Mouse (Mus musculus) ovary, adult 10 weeks (tissue): ENCODE measurements around the gene Tmem176a. TPM values are rescaled to one million over a fixed set of nuclear protein-coding genes. Genes with fewer than 3 reads are reported as not detected.

Experiments
- polyA plus RNA-seq: library from polyadenylated mRNA; stranded (reverse); fragments of 350-450 nt; fragmentation: Illumina TruSeq; extraction: RNeasy Lipid Tissue Mini Kit (QIAGEN cat#74804); gene quantifications from one replicate; pipeline ENCODE4 v1.2.3, GENCODE M21; 2014

Gene Tmem176a
- polyA plus RNA-seq: 202 TPM

DNA sequence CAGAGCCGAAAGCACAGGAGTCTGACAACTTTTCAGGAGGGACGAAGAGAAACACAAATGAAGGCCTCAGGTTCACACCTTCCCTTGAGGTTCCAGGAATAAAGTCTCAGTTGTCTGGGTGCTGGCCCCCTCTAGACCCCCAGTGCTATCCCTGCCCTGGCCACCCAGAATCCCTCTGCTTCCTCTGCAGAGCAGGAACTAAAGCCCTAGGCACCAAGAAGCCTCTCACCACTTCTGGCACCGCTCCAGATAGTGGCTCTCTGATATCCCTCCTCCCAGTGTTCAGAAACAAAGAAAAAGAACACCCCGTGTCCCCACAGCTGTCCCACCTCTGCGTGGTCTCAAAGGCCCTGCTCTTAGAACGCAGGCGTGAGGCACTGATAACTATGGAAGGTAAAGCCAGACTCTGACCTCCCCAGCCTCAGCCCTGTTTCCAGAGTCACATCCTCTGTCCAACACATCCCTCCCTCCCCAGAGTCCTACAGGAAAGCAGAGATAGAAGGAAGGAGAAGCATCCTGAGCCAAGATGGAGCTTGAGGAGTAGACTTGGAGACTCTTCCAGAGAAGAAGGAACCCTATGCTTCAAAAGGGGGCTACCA is at the start of gene Tmem176a:
Tmem176a (plus strand) TSS at position 549 of the 599 bp plus-strand sequence.

GRCm38 (mm10) chr6:48840973-48841625 is 380 bp downstream of the Tmem176a start, which contains the start of gene Tmem176b:
Gene Tmem176b, minus strand, starts transcription at chr6:48841496.

DNA sequence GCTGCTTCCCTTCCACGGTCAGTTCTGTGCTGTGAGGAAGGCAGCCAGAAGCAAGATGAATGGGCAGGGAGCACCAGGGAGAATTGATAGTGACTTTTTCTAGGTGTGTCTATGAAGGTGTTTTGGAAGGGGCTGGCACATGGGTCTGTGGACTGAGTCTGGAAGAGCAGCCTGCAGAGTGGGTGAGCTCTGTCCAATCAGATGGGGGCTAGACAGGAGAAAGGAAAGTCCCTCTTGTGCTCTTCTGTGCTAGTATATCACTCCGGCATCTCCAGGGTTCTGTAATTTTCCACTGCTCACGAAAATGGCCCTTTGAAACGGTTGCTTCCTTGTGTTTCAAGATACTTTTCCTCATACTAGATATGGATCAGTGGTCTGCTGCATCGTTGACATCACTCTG is 31.9 kb downstream of the Tmem176a start, which contains the start of gene Aoc1:
Aoc1 (plus strand) TSS at position 301 of the 400 bp plus-strand sequence.

Other genes with a start within 250 kb of the Tmem176a start
- gene Repin1, start 247.0 kb upstream of the Tmem176a start, polyA plus RNA-seq: 17.6 TPM
- gene Gm44965, start 247.0 kb upstream of the Tmem176a start, polyA plus RNA-seq: not detected
- gene Zfp775, start 238.9 kb upstream of the Tmem176a start, polyA plus RNA-seq: 0.46 TPM
- 0.86 TPM for gene AI854703, start 214.2 kb upstream of the Tmem176a start, polyA plus RNA-seq
- gene Gimap8, start 193.7 kb upstream of the Tmem176a start, polyA plus RNA-seq: 10.5 TPM
- 23.7 TPM for gene Gimap9, start 164.8 kb upstream of the Tmem176a start, polyA plus RNA-seq
- 67.1 TPM for gene Gimap4, start 156.4 kb upstream of the Tmem176a start, polyA plus RNA-seq
- gene Gimap6, start 132.7 kb upstream of the Tmem176a start, polyA plus RNA-seq: 42.7 TPM
- not detected for gene Gm28053, start 122.3 kb upstream of the Tmem176a start, polyA plus RNA-seq
- 0.63 TPM for gene Gimap7, start 122.3 kb upstream of the Tmem176a start, polyA plus RNA-seq
- 0.83 TPM for gene Gimap1, start 101.9 kb upstream of the Tmem176a start, polyA plus RNA-seq
- gene Gimap5, start 94.7 kb upstream of the Tmem176a start, polyA plus RNA-seq: 4.7 TPM
- 2.7 TPM for gene Gimap3, start 70.1 kb upstream of the Tmem176a start, polyA plus RNA-seq
- gene Tmem176b, start 577 bp downstream of the Tmem176a start, polyA plus RNA-seq: 45.4 TPM
- gene Aoc1, start 32.0 kb downstream of the Tmem176a start, polyA plus RNA-seq: 3.1 TPM
- not detected for gene 1600015I10Rik, start 89.0 kb downstream of the Tmem176a start, polyA plus RNA-seq
- not detected for gene Doxl2, start 134.0 kb downstream of the Tmem176a start, polyA plus RNA-seq
- gene Svs1, start 145.9 kb downstream of the Tmem176a start, polyA plus RNA-seq: not detected
- 23.3 TPM for gene Gpnmb, start 195.6 kb downstream of the Tmem176a start, polyA plus RNA-seq
- 21.9 TPM for gene Malsu1, start 232.9 kb downstream of the Tmem176a start, polyA plus RNA-seq